Mouse (Mus musculus): ENCODE results near the gene Mdfic. TPM values are rescaled to one million over a fixed set of nuclear protein-coding genes. Genes with fewer than 3 reads are reported as not detected.

Gene Mdfic
- polyA plus RNA-seq, 1 experiment from 2014 or later, result 4.6 TPM

- no peak for ATAC-seq (replicated peaks; ENCODE audit: insufficient number of reproducible peaks, insufficient read depth, low FRiP score, low read depth)
- Histone ChIP-seq H3K36me3 (no peaks in the 10 kb centered on the region), H3K27me3 (no peaks in the 10 kb centered on the region), H3K4me2 (no peak overlapping the region), H3K9ac (no peak overlapping the region), H3K27ac (no peak overlapping the region), H3K9me3 (replicated peaks) (no peaks in the 10 kb centered on the region), H3K4me3 (no peak overlapping the region), H3K4me1 (replicated peaks) (peaks cover 21% of the 10 kb centered on the region)
- WGBS, result 67% methylated on average over 4 of the region's 4 CpGs
Observed at GRCm38 (mm10) chr6:15724304-15724703, 3.8 kb downstream of the Mdfic start.

GRCm38 (mm10) chr6:15726422-15726821, 6.0 kb downstream of the Mdfic start:
- Histone ChIP-seq H3K9ac (no peak overlapping the region), H3K27me3 (no peaks in the 10 kb centered on the region), H3K4me1 (replicated peaks) (peaks cover 32% of the 10 kb centered on the region), H3K36me3 (no peaks in the 10 kb centered on the region), H3K4me3 (no peak overlapping the region), H3K27ac (no peak overlapping the region), H3K9me3 (replicated peaks) (no peaks in the 10 kb centered on the region), H3K4me2 (no peak overlapping the region)
- 65% methylated on average over 6 of the region's 6 CpGs for WGBS
- no peak for ATAC-seq (replicated peaks; ENCODE audit: insufficient number of reproducible peaks, insufficient read depth, low FRiP score, low read depth)

- no peak overlapping the region for H3K9ac ChIP-seq
- 48% methylated on average over 4 of the region's 4 CpGs for WGBS
- H3K9me3 ChIP-seq (replicated peaks), result no peaks in the 10 kb centered on the region
- H3K36me3 ChIP-seq, result no peaks in the 10 kb centered on the region
- no peaks in the 10 kb centered on the region for H3K27me3 ChIP-seq
- no peak overlapping the region for H3K4me3 ChIP-seq
- 0 out of 2 replicates have a peak overlapping the region, but pooled peaks have one; percentile 2 for H3K27ac ChIP-seq
- no peak overlapping the region for H3K4me2 ChIP-seq
- H3K4me1 ChIP-seq (replicated peaks), result peaks cover 36% of the 10 kb centered on the region
- ATAC-seq (replicated peaks; ENCODE audit: insufficient number of reproducible peaks, insufficient read depth, low FRiP score, low read depth), result no peak
Observed at GRCm38 (mm10) chr6:15727681-15728410, 7.4 kb downstream of the Mdfic start.

- Histone ChIP-seq H3K27me3 (no peaks in the 10 kb centered on the region), H3K9ac (no peak overlapping the region), H3K36me3 (no peaks in the 10 kb centered on the region), H3K9me3 (replicated peaks) (no peaks in the 10 kb centered on the region), H3K4me3 (no peak overlapping the region), H3K4me1 (replicated peaks) (peaks cover 30% of the 10 kb centered on the region), H3K27ac (no peak overlapping the region), H3K4me2 (no peak overlapping the region)
- ATAC-seq (replicated peaks; ENCODE audit: insufficient number of reproducible peaks, insufficient read depth, low FRiP score, low read depth), result no peak
- 82% methylated on average over 6 of the region's 6 CpGs for WGBS
Observed at GRCm38 (mm10) chr6:15728844-15729577, 8.6 kb downstream of the Mdfic start.

- Histone ChIP-seq H3K9me3 (replicated peaks) (no peaks in the 10 kb centered on the region), H3K4me2 (no peak overlapping the region), H3K27me3 (no peaks in the 10 kb centered on the region), H3K36me3 (no peaks in the 10 kb centered on the region), H3K27ac (peak overlapping the region; percentile 49; the same call in 1 of the 2 replicates), H3K9ac (no peak overlapping the region), H3K4me1 (replicated peaks) (peaks cover 26% of the 10 kb centered on the region), H3K4me3 (no peak overlapping the region)
- 64% methylated on average over 2 of the region's 2 CpGs for WGBS
- no peak for ATAC-seq (replicated peaks; ENCODE audit: insufficient number of reproducible peaks, insufficient read depth, low FRiP score, low read depth)
Observed at GRCm38 (mm10) chr6:15730258-15730657, 9.8 kb downstream of the Mdfic start.

GRCm38 (mm10) chr6:15730666-15731065, 10.2 kb downstream of the Mdfic start:
- 52% methylated on average over 4 of the region's 4 CpGs for WGBS
- Histone ChIP-seq H3K36me3 (no peaks in the 10 kb centered on the region), H3K4me2 (no peak overlapping the region), H3K27me3 (no peaks in the 10 kb centered on the region), H3K9ac (no peak overlapping the region), H3K4me1 (replicated peaks) (peaks cover 26% of the 10 kb centered on the region), H3K9me3 (replicated peaks) (no peaks in the 10 kb centered on the region), H3K4me3 (no peak overlapping the region), H3K27ac (peak overlapping the region; percentile 49; the same call in 1 of the 2 replicates)
- no peak for ATAC-seq (replicated peaks; ENCODE audit: insufficient number of reproducible peaks, insufficient read depth, low FRiP score, low read depth)

GRCm38 (mm10) chr6:15731452-15731851, 11.0 kb downstream of the Mdfic start:
- Histone ChIP-seq H3K36me3 (no peaks in the 10 kb centered on the region), H3K4me3 (no peak overlapping the region), H3K27me3 (no peaks in the 10 kb centered on the region), H3K9ac (no peak overlapping the region), H3K9me3 (replicated peaks) (no peaks in the 10 kb centered on the region), H3K27ac (no peak overlapping the region), H3K4me2 (no peak overlapping the region), H3K4me1 (replicated peaks) (peaks cover 26% of the 10 kb centered on the region)
- ATAC-seq (replicated peaks; ENCODE audit: insufficient number of reproducible peaks, insufficient read depth, low FRiP score, low read depth), result no peak
- 46% methylated on average over 7 of the region's 7 CpGs for WGBS

GRCm38 (mm10) chr6:15737312-15737911, 17.0 kb downstream of the Mdfic start:
- Histone ChIP-seq H3K4me3 (no peak overlapping the region), H3K4me1 (replicated peaks) (peaks cover 19% of the 10 kb centered on the region), H3K9me3 (replicated peaks) (no peaks in the 10 kb centered on the region), H3K27ac (peak overlapping the region; percentile 33; the same call in 1 of the 2 replicates), H3K36me3 (no peaks in the 10 kb centered on the region), H3K27me3 (no peaks in the 10 kb centered on the region), H3K9ac (no peak overlapping the region), H3K4me2 (peak overlapping the region; percentile 33; the same call in 1 of the 2 replicates)
- WGBS, result 16% methylated on average over 8 of the region's 8 CpGs
- ATAC-seq (replicated peaks; ENCODE audit: insufficient number of reproducible peaks, insufficient read depth, low FRiP score, low read depth), result peak; percentile 79

GRCm38 (mm10) chr6:15738331-15738943, 18.0 kb downstream of the Mdfic start:
- no peak for ATAC-seq (replicated peaks; ENCODE audit: insufficient number of reproducible peaks, insufficient read depth, low FRiP score, low read depth)
- WGBS, result 36% methylated on average over 5 of the region's 5 CpGs

GRCm38 (mm10) chr6:15739132-15739531, 18.7 kb downstream of the Mdfic start:
- H3K4me3 ChIP-seq, result no peak overlapping the region
- H3K9me3 ChIP-seq (replicated peaks), result no peaks in the 10 kb centered on the region
- no peak overlapping the region for H3K4me2 ChIP-seq
- peaks cover 35% of the 10 kb centered on the region for H3K4me1 ChIP-seq (replicated peaks)
- H3K9ac ChIP-seq, result no peak overlapping the region
- 66% methylated on average over 3 of the region's 3 CpGs for WGBS
- no peaks in the 10 kb centered on the region for H3K27me3 ChIP-seq
- H3K27ac ChIP-seq, result no peak overlapping the region
- no peak for ATAC-seq (replicated peaks; ENCODE audit: insufficient number of reproducible peaks, insufficient read depth, low FRiP score, low read depth)
- H3K36me3 ChIP-seq, result no peaks in the 10 kb centered on the region

More at GRCm38 (mm10) chr6:15738331-15738943, 18.0 kb downstream of the Mdfic start:
- Histone ChIP-seq H3K9ac (no peak overlapping the region), H3K4me3 (no peak overlapping the region), H3K27ac (peak overlapping the region; percentile 29), H3K27me3 (no peaks in the 10 kb centered on the region), H3K4me1 (replicated peaks) (peaks cover 30% of the 10 kb centered on the region), H3K9me3 (replicated peaks) (no peaks in the 10 kb centered on the region), H3K4me2 (no peak overlapping the region), H3K36me3 (no peaks in the 10 kb centered on the region)

GRCm38 (mm10) chr6:15742591-15743149, 22.2 kb downstream of the Mdfic start:
- no peak for ATAC-seq (replicated peaks; ENCODE audit: insufficient number of reproducible peaks, insufficient read depth, low FRiP score, low read depth)
- Histone ChIP-seq H3K27me3 (no peaks in the 10 kb centered on the region), H3K4me3 (no peak overlapping the region), H3K4me2 (no peak overlapping the region), H3K36me3 (no peaks in the 10 kb centered on the region), H3K4me1 (replicated peaks) (peaks cover 28% of the 10 kb centered on the region), H3K9ac (no peak overlapping the region), H3K9me3 (replicated peaks) (no peaks in the 10 kb centered on the region), H3K27ac (peak overlapping the region; percentile 74)
- WGBS, result 45% methylated on average over 6 of the region's 6 CpGs
